Mouse (Mus musculus) lung, adult 18-20 months (tissue): ENCODE measurements at regions not wholly inside any gene's neighbourhood (a gene's known extent, or its start where the extent isn't known, plus 50 kb on each side); places are given as distances from the start of the nearest gene placed in this dataset.
"Not testable (repeated sequence)": the region's sequence is repeated elsewhere in the genome, so short reads cannot be mapped to it uniquely, and the experiment has no call there.

Experiments
- DNase-seq, 2 experiments: peaks; one replicate each; pipeline ENCODE4 v3.0.0; 2022; ENCODE audit warnings: mixed read lengths in 2 of 2

DNA sequence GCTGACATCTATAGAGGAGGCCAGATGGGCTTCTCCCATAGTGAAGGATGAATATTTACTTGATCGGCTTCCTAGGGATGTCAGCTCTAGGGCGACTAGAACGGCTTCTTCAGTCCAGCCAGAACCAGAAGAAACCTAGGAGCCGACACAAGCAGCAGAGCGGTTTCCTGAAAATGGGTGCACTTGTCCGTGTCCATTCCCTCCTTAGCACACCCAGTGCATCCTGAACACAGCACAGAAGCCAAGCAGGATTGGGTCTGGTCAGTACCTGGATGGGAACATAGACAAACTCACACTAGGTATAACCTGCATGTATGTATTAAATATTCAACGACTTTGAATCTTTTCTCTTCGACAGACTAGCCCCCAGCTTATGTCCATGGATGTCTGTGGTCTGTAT, 407.9 kb upstream of the Cdh5 start:
- no peak for DNase-seq

GRCm38 (mm10) chr8:103694331-103694891, 407.0 kb upstream of the Cdh5 start:
- DNase-seq = no peak

DNA sequence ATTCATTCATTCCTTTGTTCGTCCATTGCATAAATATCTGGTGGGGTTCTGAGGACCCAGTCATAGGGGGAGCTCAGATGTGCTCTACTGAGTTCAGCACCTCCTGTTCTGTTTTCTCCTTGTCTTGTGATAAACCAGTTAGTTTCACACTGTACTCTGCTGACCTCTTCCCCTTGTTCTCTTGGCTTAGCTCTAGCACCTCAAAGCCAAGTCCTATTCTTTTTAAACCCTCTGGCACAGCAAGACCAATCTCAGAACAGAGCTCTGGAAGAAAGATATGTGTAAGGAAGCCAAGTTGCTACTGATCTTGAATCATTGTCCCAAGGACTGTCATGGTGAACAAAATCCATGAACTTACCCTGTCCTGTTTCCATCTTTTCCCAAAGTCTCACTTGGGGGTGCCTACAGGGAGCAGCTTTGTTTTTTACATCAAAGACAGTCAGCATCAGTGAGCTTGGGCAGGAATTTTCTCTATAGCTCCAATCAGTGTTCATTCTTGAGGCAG, 402.4 kb upstream of the Cdh5 start:
- no peak for DNase-seq

- DNase-seq = no peak
These were observed 399.2 kb upstream of the Cdh5 start for GRCm38 (mm10) chr8:103702236-103702635.

DNA sequence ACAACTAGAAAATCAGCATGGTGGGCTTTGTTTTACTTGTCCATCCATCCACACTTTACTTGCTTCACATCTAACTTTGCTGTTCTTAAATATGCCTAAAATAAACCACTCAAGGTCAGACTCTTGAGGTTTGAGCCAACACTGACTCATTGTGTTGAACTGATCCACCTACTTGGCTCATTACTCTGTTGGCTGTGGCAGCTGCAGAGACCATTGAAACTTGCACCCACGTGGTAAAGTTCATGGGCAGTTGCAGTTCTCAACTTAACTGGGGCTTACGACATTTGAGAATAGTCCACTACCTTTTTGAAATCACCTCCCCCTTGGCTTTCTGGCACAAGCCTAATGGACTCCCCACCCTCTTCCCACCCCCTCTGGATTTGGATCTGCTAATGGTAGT, 395.3 kb upstream of the Cdh5 start:
- DNase-seq = no peak

GRCm38 (mm10) chr8:103710871-103711270, 390.6 kb upstream of the Cdh5 start:
- DNase-seq = not testable (repeated sequence)

GRCm38 (mm10) chr8:103717723-103718122, 383.7 kb upstream of the Cdh5 start:
- DNase-seq = no peak

- no peak for DNase-seq
These were observed 368.0 kb upstream of the Cdh5 start for GRCm38 (mm10) chr8:103733466-103733865.

DNA sequence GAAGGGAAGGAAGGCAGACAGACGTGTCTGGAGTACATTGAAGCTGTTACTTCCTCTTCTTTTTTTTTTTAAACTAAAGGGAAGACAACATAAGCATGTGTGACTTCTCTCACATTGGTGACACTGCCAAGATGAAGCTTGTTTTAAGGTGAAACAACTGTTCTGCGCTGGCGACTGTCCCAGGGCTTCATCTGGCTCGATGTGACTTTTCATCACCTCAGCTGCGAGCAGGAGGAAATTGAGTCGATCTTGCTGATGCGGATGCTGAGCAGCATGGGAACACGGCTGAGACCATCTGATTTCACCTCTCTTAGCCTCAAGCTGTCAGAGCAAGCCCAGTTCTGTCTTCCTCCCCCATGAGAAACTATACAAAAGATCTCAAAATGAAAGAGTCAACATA, 363.1 kb upstream of the Cdh5 start:
- peak in 1 of 2 experiments; percentile 18 for DNase-seq

DNA sequence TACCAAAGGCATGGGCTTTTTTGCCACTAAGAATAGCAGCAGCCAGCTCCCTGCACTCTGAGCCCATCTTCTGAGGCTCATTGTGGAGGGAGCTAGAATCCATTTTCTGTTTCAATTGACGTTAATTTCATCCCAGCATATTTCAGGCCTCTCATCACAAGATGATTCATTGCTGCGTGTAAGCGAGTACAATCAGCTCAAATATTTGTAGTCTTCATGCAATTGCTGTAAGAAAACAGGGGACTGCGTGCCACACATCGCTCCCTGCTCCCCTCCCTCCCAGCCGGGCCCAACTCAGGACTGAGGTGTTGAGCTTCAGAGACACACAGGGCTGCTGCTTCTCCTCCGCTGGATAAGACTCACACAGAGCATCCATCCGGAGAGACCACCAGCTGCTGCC, 360.0 kb upstream of the Cdh5 start:
- no peak for DNase-seq

DNA sequence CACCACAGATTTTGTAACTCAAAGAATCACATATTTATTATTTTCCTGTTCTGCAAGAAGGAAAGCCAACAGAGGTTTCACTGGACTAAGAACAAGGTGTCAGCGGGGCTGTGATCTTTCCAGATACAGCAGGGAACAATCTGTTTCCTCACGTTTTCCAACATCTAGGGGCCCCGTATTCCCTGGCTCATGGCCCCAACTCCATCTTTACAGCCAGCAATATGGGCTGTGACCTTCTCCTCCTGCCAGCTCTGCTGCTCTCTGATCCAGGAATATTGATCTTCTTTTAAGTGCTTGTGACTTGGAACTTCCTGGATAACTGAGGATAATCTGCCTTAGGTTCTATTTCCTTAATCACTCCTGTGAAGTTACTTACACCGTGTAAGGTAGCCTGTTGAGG, 352.7 kb upstream of the Cdh5 start:
- no peak for DNase-seq

DNA sequence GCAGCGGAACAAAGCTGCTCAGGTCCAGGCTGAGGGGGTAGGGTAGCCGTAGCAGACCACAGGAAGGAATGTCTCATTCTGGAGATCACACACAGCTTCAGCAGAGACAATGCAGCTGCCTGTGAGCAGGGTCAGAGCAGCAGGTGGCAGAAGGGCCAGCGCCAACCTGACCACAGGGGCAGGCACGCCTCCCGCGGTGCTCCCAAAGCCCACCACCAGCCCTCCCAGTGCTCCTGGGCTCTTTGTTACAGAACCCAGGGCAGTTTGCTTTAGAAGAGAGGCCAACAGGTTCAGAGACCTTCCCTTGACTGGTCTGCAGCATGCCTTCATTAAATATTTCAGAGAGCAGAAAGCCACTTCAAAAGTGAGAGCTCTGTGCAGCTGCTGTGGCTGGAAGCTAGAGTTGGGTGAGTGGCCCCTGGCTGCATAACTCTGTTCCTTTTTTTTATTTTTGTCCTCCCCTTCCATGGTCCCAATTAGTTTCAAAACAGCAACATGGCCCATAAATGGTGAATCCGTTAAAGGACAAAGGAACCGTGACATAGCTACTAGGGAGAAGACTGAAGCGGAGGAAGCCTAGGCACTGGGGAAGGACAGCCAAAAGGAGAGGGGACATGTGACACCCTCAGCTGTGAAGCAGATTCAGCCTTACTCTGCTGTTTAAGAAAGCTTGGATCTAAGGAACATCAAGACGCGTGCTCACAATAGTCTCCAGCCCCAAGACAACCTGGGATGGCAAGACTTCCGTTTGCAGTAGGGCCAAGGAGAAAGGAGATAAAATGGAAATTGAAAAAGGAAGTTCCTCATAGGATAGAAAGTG, 350.9 kb upstream of the Cdh5 start:
- DNase-seq = no peak

DNA sequence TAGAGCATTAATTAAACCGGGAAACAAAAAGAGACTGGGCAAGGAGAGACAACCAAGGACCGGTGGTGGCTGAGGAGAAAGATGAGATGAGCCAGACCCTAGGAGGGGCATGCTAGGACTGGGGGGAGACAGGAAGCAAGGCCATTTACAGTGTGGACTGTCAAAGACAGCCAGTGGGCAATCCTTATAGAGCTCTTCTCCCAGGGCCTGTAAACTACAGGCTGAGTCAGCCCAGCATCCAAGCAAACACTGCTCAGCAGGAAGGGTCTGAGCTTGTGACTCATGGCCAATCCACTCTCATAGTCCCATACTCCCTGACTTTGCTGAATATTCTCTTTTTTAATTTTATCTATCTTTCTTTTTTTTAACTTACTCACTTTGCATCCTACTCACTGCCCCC, 350.3 kb upstream of the Cdh5 start:
- no peak for DNase-seq

- DNase-seq = no peak
These were observed 337.6 kb upstream of the Cdh5 start for GRCm38 (mm10) chr8:103763821-103764220.

DNA sequence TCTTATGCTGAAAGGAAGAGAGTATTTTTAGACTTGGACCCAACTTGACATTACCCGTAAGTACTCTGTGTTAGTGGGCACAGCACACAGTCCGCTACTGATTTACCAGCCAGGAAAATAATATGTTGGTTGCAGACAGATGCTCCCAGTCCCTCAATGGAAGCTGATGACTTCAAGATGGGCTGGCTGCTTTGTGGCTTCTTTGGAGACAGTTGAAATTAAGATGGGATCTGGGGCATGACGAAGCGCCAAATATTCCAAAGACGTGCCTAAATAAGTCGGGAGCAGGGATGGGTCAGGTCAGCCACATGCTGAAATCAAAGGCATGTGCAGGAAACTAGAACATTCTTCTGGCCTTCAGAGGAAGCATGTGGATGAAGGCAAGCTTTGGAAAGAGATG, 321.8 kb upstream of the Cdh5 start:
- DNase-seq = no peak

- DNase-seq = peak in 1 of 2 experiments; percentile 7
These were observed 313.1 kb upstream of the Cdh5 start for GRCm38 (mm10) chr8:103788308-103788707.

DNA sequence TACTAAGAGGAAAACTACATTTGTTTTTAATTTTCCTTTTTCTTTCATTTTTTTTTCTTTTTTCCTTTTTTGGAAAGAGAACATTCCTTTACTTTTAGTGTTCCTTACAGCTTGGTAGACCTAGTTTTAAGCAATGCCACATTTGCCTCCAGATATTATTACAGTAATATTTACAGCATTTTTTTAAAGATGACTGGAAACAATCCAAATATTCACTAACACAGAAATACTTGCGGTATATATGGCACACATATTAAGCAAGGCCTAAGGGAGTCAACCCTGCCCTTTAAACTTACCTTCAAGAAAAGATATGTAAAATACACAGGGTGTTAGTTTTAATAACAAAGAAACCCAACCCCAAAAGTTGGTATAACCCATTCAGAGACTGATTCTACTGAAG, 308.1 kb upstream of the Cdh5 start:
- no peak for DNase-seq

- not testable (repeated sequence) for DNase-seq
These were observed 302.8 kb upstream of the Cdh5 start for GRCm38 (mm10) chr8:103798630-103799029.

- DNase-seq = peak; percentile 26 to 35
These were observed 293.3 kb upstream of the Cdh5 start for GRCm38 (mm10) chr8:103808171-103808570.

DNA sequence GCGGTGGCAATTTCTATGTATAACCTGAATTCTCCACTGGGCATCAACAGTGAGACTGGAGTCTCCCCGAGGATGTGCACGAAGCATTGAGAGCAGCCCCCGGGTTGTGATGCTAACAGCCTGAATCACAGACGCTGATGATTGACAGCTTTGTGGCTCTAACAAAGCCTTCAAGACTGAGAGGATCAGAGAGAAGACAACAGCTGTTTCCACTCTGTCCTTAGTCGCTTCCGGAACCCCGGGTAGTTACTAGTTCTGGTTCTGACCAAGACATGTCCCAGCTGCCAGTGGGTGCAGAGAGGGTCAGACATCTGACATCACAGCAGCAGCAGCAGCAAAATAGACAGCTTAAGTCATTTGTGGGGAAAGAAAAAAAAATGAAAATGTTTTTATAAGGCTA, 292.8 kb upstream of the Cdh5 start:
- DNase-seq = peak; percentile 53 to 74

DNA sequence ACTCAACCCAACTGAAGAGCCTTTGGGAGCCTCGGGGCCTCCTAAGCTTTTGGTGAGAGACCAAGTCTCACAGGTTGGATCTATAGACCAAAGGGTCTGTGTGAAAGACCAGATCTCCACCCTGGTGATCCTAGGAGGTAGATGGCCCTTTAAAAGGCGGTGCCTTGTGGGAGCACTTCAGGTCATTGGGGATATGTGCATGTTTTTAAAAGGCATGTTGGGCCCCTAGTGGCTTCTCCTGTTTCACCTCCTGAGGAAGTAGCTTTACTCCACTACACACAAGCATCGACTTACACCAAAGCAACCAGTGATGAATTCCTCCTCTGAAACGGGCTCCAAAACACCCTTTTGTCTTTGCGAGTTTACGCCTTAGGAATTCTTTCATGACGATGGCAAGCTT, 292.3 kb upstream of the Cdh5 start:
- no peak for DNase-seq

GRCm38 (mm10) chr8:103813954-103814591, 287.4 kb upstream of the Cdh5 start:
- no peak for DNase-seq

DNA sequence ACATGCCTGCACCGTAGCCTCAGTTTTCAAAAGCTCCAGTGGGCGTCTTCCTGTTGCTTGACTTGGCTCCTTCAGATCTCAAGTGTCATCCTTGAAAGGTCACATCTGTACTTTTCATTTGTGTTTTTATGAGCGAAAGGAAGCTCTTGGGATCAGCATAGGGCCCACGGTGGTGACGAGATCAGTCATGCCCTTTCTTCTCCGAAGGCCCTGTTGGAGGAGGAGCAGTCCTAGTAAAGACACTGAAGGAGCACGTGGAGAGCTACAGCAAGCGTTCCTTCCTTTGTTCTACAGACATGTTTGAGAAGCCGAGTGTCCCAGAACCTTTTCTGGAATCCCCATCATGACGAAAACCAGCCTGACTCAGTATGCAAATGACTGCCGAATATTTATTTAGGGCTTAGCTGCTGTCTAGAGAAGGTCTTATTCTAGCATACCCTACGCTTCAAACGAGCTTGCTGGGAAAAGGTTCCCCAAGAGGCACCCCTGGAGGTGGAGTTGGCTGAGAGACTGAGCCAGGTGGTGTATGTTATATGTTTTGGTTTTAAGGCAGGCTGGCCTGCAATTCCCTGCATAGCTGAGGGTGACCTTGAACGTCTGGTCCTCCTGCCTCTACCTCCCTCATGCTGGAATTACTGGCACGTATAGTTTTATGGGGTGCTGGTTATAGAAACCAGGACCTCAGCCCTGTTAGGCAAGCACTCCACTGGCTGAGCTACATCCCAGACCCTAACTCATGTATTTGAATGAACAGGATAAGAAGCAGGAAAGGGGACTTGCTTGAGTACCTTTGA, 285.1 kb upstream of the Cdh5 start:
- DNase-seq = no peak
